Mouse (Mus musculus): ENCODE data around the gene Pnma1. TPM values are rescaled to one million over a fixed set of nuclear protein-coding genes. Genes with fewer than 3 reads are reported as not detected.

Pnma1 gene
- polyA plus RNA-seq, 1 experiment from 2014 or later = 3.8 TPM

- Histone ChIP-seq H3K9me3 (replicated peaks) (no peaks in the 10 kb centered on the region), H3K27ac (replicated peaks) (no peak overlapping the region), H3K36me3 (peaks cover 19% of the 10 kb centered on the region), H3K4me2 (no peak overlapping the region), H3K9ac (replicated peaks) (no peak overlapping the region), H3K27me3 (replicated peaks) (no peaks in the 10 kb centered on the region), H3K4me3 (replicated peaks) (no peak overlapping the region), H3K4me1 (no peaks in the 10 kb centered on the region)
- no peak for ATAC-seq (ENCODE audit: low FRiP score)
- WGBS = 75% methylated on average over 11 of the region's 11 CpGs
Observed at GRCm38 (mm10) chr12:84163586-84164110, 15.4 kb upstream of the Pnma1 start.

DNA sequence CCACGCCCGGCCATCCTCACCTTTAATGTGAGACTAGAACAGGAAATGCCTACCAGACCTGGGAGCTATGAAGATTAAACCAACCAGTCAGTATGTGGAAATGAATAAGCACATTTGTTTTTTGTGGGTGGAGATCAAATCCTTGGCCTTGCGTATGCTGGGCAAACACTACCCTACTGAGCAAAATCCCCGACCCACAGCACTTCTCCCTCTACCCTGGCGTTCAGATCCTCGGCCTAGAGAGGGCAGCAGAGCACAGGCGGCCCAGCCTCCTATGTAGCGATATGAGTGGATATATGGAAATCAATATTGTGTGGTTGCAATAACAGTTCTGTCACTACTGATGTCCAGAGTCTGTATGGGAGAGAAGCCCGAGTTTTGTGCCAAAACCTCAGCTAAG is 14.8 kb upstream of the Pnma1 start:
- ATAC-seq (ENCODE audit: low FRiP score) = no peak
- peaks cover 24% of the 10 kb centered on the region for H3K36me3 ChIP-seq
- no peak overlapping the region for H3K9ac ChIP-seq (replicated peaks)

GRCm38 (mm10) chr12:84161616-84162433 is 13.5 kb upstream of the Pnma1 start:
- no peak overlapping the region for H3K4me2 ChIP-seq
- no peaks in the 10 kb centered on the region for H3K4me1 ChIP-seq
- H3K27ac ChIP-seq (replicated peaks) = no peak overlapping the region
- H3K4me3 ChIP-seq (replicated peaks) = no peak overlapping the region
- H3K27me3 ChIP-seq (replicated peaks) = no peaks in the 10 kb centered on the region
- ATAC-seq (ENCODE audit: low FRiP score) = no peak
- H3K9me3 ChIP-seq (replicated peaks) = no peaks in the 10 kb centered on the region
- peaks cover 30% of the 10 kb centered on the region for H3K36me3 ChIP-seq
- H3K9ac ChIP-seq (replicated peaks) = no peak overlapping the region
- 76% methylated on average over 14 of the region's 14 CpGs for WGBS

More for the DNA sequence above, 14.8 kb upstream of the Pnma1 start:
- H3K4me1 ChIP-seq = no peaks in the 10 kb centered on the region
- no peak overlapping the region for H3K27ac ChIP-seq (replicated peaks)
- 91% methylated on average over 9 of the region's 9 CpGs for WGBS
- no peak overlapping the region for H3K4me3 ChIP-seq (replicated peaks)
- H3K4me2 ChIP-seq = no peak overlapping the region
- no peaks in the 10 kb centered on the region for H3K27me3 ChIP-seq (replicated peaks)
- H3K9me3 ChIP-seq (replicated peaks) = no peaks in the 10 kb centered on the region

DNA sequence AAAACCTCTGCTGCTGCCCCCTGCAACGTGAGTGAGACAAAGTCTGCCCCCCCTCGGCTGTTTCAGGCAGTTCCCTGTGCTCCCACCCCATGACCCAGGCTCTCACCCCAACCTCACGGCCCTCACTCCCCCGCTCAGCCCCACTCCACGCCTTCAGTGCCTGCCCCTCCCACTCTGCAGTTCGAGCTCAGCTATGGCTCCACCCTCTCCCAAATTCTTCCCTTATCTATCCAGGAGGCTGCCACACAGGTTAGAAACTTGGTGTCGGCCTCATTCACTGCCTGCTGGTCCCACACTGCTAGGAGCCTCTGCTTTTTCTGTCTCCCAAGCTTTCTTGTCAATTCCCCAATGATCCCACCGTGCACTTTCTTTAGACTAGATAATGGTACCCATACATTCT is 12.8 kb upstream of the Pnma1 start:
- Histone ChIP-seq H3K36me3 (peaks cover 37% of the 10 kb centered on the region), H3K9ac (replicated peaks) (no peak overlapping the region), H3K4me2 (no peak overlapping the region), H3K27me3 (replicated peaks) (no peaks in the 10 kb centered on the region), H3K9me3 (replicated peaks) (no peaks in the 10 kb centered on the region), H3K4me1 (no peaks in the 10 kb centered on the region), H3K4me3 (replicated peaks) (no peak overlapping the region), H3K27ac (replicated peaks) (no peak overlapping the region)
- WGBS = 85% methylated on average over 8 of the region's 8 CpGs
- ATAC-seq (ENCODE audit: low FRiP score) = no peak

GRCm38 (mm10) chr12:84160491-84160890 is 12.2 kb upstream of the Pnma1 start:
- no peak overlapping the region for H3K9ac ChIP-seq (replicated peaks)
- ATAC-seq (ENCODE audit: low FRiP score) = no peak
- no peak overlapping the region for H3K4me3 ChIP-seq (replicated peaks)
- peaks cover 39% of the 10 kb centered on the region for H3K36me3 ChIP-seq
- no peak overlapping the region for H3K27ac ChIP-seq (replicated peaks)
- no peaks in the 10 kb centered on the region for H3K27me3 ChIP-seq (replicated peaks)
- no peaks in the 10 kb centered on the region for H3K9me3 ChIP-seq (replicated peaks)
- no peaks in the 10 kb centered on the region for H3K4me1 ChIP-seq
- no peak overlapping the region for H3K4me2 ChIP-seq
- 96% methylated on average over 8 of the region's 8 CpGs for WGBS

DNA sequence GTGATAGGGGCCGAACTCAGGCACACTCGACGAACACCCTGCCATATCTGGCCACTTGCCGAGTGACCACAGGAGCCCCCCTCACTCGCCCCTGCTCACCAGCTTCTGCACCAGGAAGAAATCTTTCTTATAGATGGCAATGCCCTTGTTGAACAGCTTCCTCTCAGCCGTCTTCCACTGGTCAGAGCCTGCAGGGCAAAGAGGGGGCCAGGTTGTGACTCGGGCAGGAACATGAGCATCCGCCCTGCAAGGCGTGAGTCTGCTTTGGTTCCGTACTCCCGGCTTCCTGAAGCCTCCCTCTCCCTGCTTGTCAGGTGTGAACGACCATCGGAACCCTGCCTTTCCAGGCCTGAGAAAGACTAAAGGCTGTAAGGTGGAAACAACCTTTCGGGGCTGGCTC is 9.9 kb upstream of the Pnma1 start:
- Histone ChIP-seq H3K9me3 (replicated peaks) (no peaks in the 10 kb centered on the region), H3K4me3 (replicated peaks) (no peak overlapping the region), H3K27ac (replicated peaks) (no peak overlapping the region), H3K27me3 (replicated peaks) (no peaks in the 10 kb centered on the region), H3K36me3 (peaks cover 44% of the 10 kb centered on the region), H3K9ac (replicated peaks) (no peak overlapping the region), H3K4me2 (no peak overlapping the region), H3K4me1 (no peaks in the 10 kb centered on the region)
- WGBS = 90% methylated on average over 14 of the region's 14 CpGs
- ATAC-seq (ENCODE audit: low FRiP score) = no peak

- H3K4me2 ChIP-seq = no peak overlapping the region
- no peak overlapping the region for H3K27ac ChIP-seq (replicated peaks)
- no peaks in the 10 kb centered on the region for H3K9me3 ChIP-seq (replicated peaks)
- WGBS = 94% methylated on average over 18 of the region's 18 CpGs
- no peaks in the 10 kb centered on the region for H3K27me3 ChIP-seq (replicated peaks)
- no peak overlapping the region for H3K9ac ChIP-seq (replicated peaks)
- no peak overlapping the region for H3K4me3 ChIP-seq (replicated peaks)
- H3K4me1 ChIP-seq = no peaks in the 10 kb centered on the region
- ATAC-seq (ENCODE audit: low FRiP score) = no peak
- H3K36me3 ChIP-seq = peaks cover 51% of the 10 kb centered on the region
Observed at GRCm38 (mm10) chr12:84156210-84156609, 7.9 kb upstream of the Pnma1 start.

DNA sequence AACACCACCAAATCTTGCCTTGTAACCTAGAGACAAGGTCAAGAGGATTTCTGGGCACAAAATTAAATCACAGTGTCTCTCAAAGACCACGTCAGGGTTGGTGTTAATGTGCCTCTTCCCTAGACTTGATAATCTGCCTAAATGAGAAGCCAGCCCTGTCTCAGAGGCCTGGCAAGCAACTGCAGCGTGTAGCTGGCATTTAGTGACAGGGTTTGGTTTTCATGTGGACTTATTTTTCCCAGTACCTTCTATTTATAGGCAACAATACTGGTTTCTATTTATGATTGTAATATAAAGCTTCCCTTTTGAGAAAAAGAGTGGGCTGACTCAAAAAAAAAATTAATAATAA is 7.2 kb upstream of the Pnma1 start:
- Histone ChIP-seq H3K9me3 (replicated peaks) (no peaks in the 10 kb centered on the region), H3K27me3 (replicated peaks) (no peaks in the 10 kb centered on the region), H3K27ac (replicated peaks) (no peak overlapping the region), H3K4me3 (replicated peaks) (no peak overlapping the region), H3K36me3 (peaks cover 51% of the 10 kb centered on the region), H3K4me2 (no peak overlapping the region), H3K9ac (replicated peaks) (no peak overlapping the region), H3K4me1 (no peaks in the 10 kb centered on the region)
- ATAC-seq (ENCODE audit: low FRiP score) = no peak
- 74% methylated on average over 2 of the region's 2 CpGs for WGBS

DNA sequence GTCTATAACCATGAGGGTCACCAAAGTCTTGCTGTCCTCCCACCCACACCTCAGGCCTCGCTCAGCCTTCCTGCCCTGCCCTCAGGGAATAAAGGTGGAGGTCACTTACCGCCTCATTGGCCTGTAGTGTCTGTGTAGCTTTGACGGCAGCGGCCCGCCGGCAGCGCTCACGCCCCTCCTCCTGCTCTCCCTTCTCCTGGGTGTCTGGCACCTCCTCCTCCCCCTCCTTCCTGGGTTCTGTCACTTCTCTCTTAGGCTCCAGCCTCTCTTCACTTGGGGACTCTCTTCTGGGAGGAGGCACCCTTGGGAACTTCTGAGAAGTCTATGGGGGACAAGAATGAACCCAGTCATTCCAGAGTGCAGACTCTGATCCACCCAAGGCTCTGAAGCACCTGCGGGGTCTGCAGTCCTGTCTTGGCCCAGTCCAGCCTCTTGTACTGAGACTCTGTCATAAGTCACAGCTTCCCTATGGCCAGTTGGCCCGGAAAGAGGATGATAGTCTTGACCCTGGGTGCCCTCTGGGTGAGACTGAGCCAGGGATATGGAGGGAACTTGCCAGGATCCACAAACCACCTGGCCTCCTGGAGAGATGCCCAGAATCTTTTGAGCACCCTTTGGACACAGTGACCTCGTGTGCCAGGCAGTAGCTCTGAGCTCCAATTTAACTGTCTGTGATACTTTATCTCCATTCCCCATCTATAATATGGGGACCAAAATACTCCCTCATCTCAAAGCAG is 6.7 kb upstream of the Pnma1 start:
- Histone ChIP-seq H3K4me3 (replicated peaks) (no peak overlapping the region), H3K4me2 (no peak overlapping the region), H3K27ac (replicated peaks) (no peak overlapping the region), H3K27me3 (replicated peaks) (no peaks in the 10 kb centered on the region), H3K36me3 (peaks cover 48% of the 10 kb centered on the region), H3K4me1 (peaks cover 2% of the 10 kb centered on the region), H3K9ac (replicated peaks) (no peak overlapping the region), H3K9me3 (replicated peaks) (no peaks in the 10 kb centered on the region)
- WGBS = 77% methylated on average over 11 of the region's 11 CpGs
- ATAC-seq (ENCODE audit: low FRiP score) = no peak

DNA sequence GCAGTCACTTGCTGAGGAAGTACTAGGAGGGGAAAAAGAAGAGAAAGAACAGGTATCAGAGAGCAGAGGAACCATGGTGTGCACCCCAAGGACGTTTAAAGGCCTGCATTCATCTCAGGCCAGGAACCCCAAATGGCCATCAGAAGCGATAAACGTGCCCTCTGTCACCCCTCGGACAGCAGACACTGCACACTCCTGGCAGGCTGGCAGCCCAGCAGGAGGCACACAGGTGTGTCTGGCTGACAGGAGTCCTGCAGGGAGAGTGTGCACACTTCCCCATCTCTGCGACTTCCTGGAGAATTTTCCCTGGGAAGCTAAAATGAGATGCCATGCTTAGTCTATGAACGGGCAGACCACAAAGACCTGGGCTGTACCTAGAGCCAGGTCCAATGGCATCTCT is 5.1 kb upstream of the Pnma1 start:
- WGBS = 82% methylated on average over 6 of the region's 6 CpGs
- Histone ChIP-seq H3K27ac (replicated peaks) (no peak overlapping the region), H3K9me3 (replicated peaks) (no peaks in the 10 kb centered on the region), H3K9ac (replicated peaks) (no peak overlapping the region), H3K4me1 (peaks cover 13% of the 10 kb centered on the region), H3K27me3 (replicated peaks) (no peaks in the 10 kb centered on the region), H3K36me3 (peaks cover 33% of the 10 kb centered on the region), H3K4me3 (replicated peaks) (no peak overlapping the region), H3K4me2 (no peak overlapping the region)
- no peak for ATAC-seq (ENCODE audit: low FRiP score)

DNA sequence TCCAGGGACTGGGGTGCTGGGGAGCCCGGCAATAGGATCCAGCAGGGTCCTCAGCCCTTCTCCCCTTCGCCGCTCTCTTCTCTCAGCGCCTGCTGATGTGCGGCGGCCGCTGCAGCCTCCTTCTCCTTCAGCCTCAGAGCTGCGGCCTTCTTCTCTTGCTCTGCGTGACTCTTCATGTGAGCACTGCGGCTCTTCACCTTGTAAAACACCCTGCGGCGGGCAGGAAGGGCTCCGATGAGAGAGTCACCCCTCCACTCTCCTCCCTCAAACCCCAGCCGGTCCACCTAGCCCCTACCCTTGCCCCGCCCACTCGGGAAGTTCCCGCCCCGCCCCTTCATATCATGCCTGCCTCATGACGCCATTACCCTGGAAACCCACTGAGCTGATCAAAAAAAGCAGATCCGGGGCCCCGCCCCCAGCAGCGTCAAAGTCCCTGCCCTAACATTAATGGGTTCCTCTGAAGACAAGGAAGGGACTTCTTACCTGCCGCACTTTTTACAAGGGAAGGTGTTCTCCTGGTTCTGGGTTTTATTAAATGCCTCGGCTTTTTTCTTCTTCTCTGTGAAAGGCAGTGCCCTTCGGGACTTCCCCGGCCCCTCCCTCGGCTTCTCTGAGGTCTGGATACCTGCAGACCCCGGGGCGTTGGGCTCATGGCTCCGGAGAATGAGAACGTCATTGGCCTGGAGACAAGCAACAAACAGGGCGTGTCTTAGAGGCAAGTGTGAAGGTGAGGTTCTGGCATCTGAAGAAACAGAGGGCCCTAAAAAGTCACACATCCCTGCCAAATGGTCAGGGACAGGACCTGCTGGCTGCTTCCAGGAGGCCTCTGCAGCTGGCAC is 4.3 kb upstream of the Pnma1 start:
- WGBS = 70% methylated on average over 32 of the region's 32 CpGs

More for the DNA sequence above, 4.3 kb upstream of the Pnma1 start:
- Histone ChIP-seq H3K4me1 (peaks cover 19% of the 10 kb centered on the region), H3K27me3 (replicated peaks) (no peaks in the 10 kb centered on the region), H3K9ac (replicated peaks) (no peak overlapping the region), H3K36me3 (peaks cover 27% of the 10 kb centered on the region), H3K4me2 (no peak overlapping the region), H3K27ac (replicated peaks) (no peak overlapping the region), H3K4me3 (replicated peaks) (no peak overlapping the region), H3K9me3 (replicated peaks) (no peaks in the 10 kb centered on the region)
- ATAC-seq (ENCODE audit: low FRiP score) = no peak
